Mouse (Mus musculus) heart, embryonic 14.5 days (tissue): ENCODE measurements around the gene Cdan1. TPM values are rescaled to one million over a fixed set of nuclear protein-coding genes. Genes with fewer than 3 reads are reported as not detected.

Experiments
- ATAC-seq: fragments of 200-750 bp; cut with Nextera tagmentation; 2 replicates; pipeline ENCODE4 v1.8.0; 2017; ENCODE audit warnings: low read depth, moderate TSS enrichment; ENCODE audit not compliant: insufficient number of reproducible peaks, insufficient read depth, low FRiP score
- H3K27ac ChIP-seq, 2 experiments: fragments of 200-500 bp in 1 of 2; fragments of 300-500 bp in 1 of 2; sonication (generic) in 1 of 2; replicated peaks in 1 of 2; 2 replicates each; pipeline ENCODE4 v1.5.1; 2012 to 2014; ENCODE audit warnings: low read depth in 2 of 2, low read length in 2 of 2, control low read depth in 1 of 2, mild to moderate bottlenecking in 1 of 2, mixed read lengths in 1 of 2; ENCODE audit not compliant: control insufficient read depth in 1 of 2, insufficient read depth in 1 of 2
- H3K27me3 ChIP-seq: fragments of 300-500 bp; sonication (generic); 2 replicates; pipeline ENCODE4 v1.6.1; 2014; ENCODE audit warnings: mild to moderate bottlenecking, low read length, control low read depth; ENCODE audit not compliant: control insufficient read depth, insufficient read depth
- H3K36me3 ChIP-seq: fragments of 300-500 bp; sonication (generic); 2 replicates; pipeline ENCODE4 v1.6.1; 2014; ENCODE audit warnings: mild to moderate bottlenecking, control low read depth, low read length, mixed read lengths; ENCODE audit not compliant: control insufficient read depth, insufficient read depth
- H3K4me1 ChIP-seq, 2 experiments: fragments of 200-500 bp in 1 of 2; fragments of 300-500 bp in 1 of 2; sonication (generic) in 1 of 2; 2 replicates each; pipeline ENCODE4 v1.6.1; 2012 to 2014; ENCODE audit warnings: low read length in 2 of 2, control low read depth in 1 of 2, mixed read lengths in 1 of 2; ENCODE audit not compliant: control insufficient read depth in 2 of 2, insufficient read depth in 2 of 2
- H3K4me2 ChIP-seq: fragments of 300-500 bp; sonication (generic); 2 replicates; pipeline ENCODE4 v1.6.1; 2014; ENCODE audit warnings: mild to moderate bottlenecking, low read length
- H3K4me3 ChIP-seq, 2 experiments: fragments of 200-500 bp in 1 of 2; fragments of 300-500 bp in 1 of 2; sonication (generic) in 1 of 2; 2 replicates each; pipeline ENCODE4 v1.5.1; 2012 to 2014; ENCODE audit warnings: low read length in 2 of 2, mild to moderate bottlenecking in 2 of 2, control low read depth in 1 of 2, low read depth in 1 of 2, moderate library complexity in 1 of 2; ENCODE audit not compliant: control insufficient read depth in 1 of 2, insufficient read depth in 1 of 2
- H3K9ac ChIP-seq: fragments of 300-500 bp; sonication (generic); 2 replicates; pipeline ENCODE4 v1.6.1; 2014; ENCODE audit warnings: mild to moderate bottlenecking, low read length
- H3K9me3 ChIP-seq: fragments of 300-500 bp; sonication (generic); 2 replicates; pipeline ENCODE4 v1.6.1; 2016; ENCODE audit warnings: low read length, control low read depth; ENCODE audit not compliant: control insufficient read depth
- WGBS: fragments of 180-500 bp; shearing (Covaris S2); extraction: QIAGEN DNeasy Blood & Tissue Kit; methylation state at CpG from one replicate; pipeline ENCODE4 v1.1.7; 2014; 5-methylcytosine and 5-hydroxymethylcytosine counted together
- polyA plus RNA-seq: library from polyadenylated mRNA; unstranded; fragments of >200 nt; fragmentation: Nextera tagmentation; extraction: Ambion mirVana; gene quantifications from 2 replicates; pipeline ENCODE4 v1.2.1, GENCODE M21; 2014

Cdan1 gene
- polyA plus RNA-seq, 1 experiment from 2014 or later: 7.9 TPM

- WGBS: 95% methylated on average over 1 of the region's 1 CpGs
- Histone ChIP-seq H3K4me1 (no peaks in the 10 kb centered on the region), H3K27ac (no peak overlapping the region), H3K4me3 (no peak overlapping the region), H3K4me2 (no peak overlapping the region), H3K9ac (no peak overlapping the region), H3K27me3 (no peaks in the 10 kb centered on the region), H3K9me3 (no peaks in the 10 kb centered on the region), H3K36me3 (peaks cover 65% of the 10 kb centered on the region)
- no peak for ATAC-seq
These were observed 13.5 kb upstream of the Cdan1 start for GRCm38 (mm10) chr2:120863389-120863788.

GRCm38 (mm10) chr2:120860699-120861098 lies 10.8 kb upstream of the Cdan1 start:
- H3K9ac ChIP-seq: no peak overlapping the region
- 83% methylated on average over 1 of the region's 1 CpGs for WGBS
- peaks cover 53% of the 10 kb centered on the region for H3K36me3 ChIP-seq
- no peak for ATAC-seq
- no peaks in the 10 kb centered on the region for H3K4me1 ChIP-seq
- H3K4me3 ChIP-seq: no peak overlapping the region
- H3K27ac ChIP-seq: no peak overlapping the region
- H3K27me3 ChIP-seq: no peaks in the 10 kb centered on the region
- H3K9me3 ChIP-seq: no peaks in the 10 kb centered on the region
- H3K4me2 ChIP-seq: no peak overlapping the region

- Histone ChIP-seq H3K9ac (no peak overlapping the region), H3K27ac (no peak overlapping the region), H3K4me2 (no peak overlapping the region), H3K36me3 (peaks cover 32% of the 10 kb centered on the region), H3K27me3 (no peaks in the 10 kb centered on the region), H3K9me3 (no peaks in the 10 kb centered on the region), H3K4me3 (no peak overlapping the region), H3K4me1 (no peaks in the 10 kb centered on the region)
- 88% methylated on average over 3 of the region's 3 CpGs for WGBS
- no peak for ATAC-seq
These were observed 8.2 kb upstream of the Cdan1 start for GRCm38 (mm10) chr2:120858131-120858530.

- H3K4me1 ChIP-seq: peaks cover 3 to 11% of the 10 kb centered on the region in 2 experiments; a peak in 2 of 4 replicates
These were observed 3.2 kb upstream of the Cdan1 start for GRCm38 (mm10) chr2:120853151-120853550.

GRCm38 (mm10) chr2:120852626-120853025 lies 2.7 kb upstream of the Cdan1 start:
- H3K36me3 ChIP-seq: no peaks in the 10 kb centered on the region
- no peaks in the 10 kb centered on the region for H3K9me3 ChIP-seq
- H3K4me2 ChIP-seq: no peak overlapping the region
- 29% methylated on average over 1 of the region's 1 CpGs for WGBS
- no peak overlapping the region for H3K9ac ChIP-seq
- no peak overlapping the region for H3K27ac ChIP-seq
- no peak overlapping the region for H3K4me3 ChIP-seq
- ATAC-seq: no peak
- peaks cover 3 to 13% of the 10 kb centered on the region in 2 experiments; a peak in 2 of 4 replicates for H3K4me1 ChIP-seq
- no peaks in the 10 kb centered on the region for H3K27me3 ChIP-seq

More at GRCm38 (mm10) chr2:120853151-120853550, 3.2 kb upstream of the Cdan1 start:
- WGBS: 65% methylated on average over 3 of the region's 3 CpGs
- Histone ChIP-seq H3K36me3 (no peaks in the 10 kb centered on the region), H3K9me3 (no peaks in the 10 kb centered on the region), H3K4me3 (no peak overlapping the region), H3K9ac (no peak overlapping the region), H3K27me3 (no peaks in the 10 kb centered on the region), H3K4me2 (no peak overlapping the region), H3K27ac (no peak overlapping the region)
- ATAC-seq: no peak

- Histone ChIP-seq H3K9ac (peak within 1 kb of the TSS; percentile 88), H3K27ac (peak within 1 kb of the TSS; percentile 28 to 64), H3K4me1 (peaks cover 3 to 13% of the 10 kb centered on the region in 2 experiments; a peak in 2 of 4 replicates), H3K9me3 (no peaks in the 10 kb centered on the region), H3K27me3 (no peaks in the 10 kb centered on the region), H3K4me3 (peak within 1 kb of the TSS; percentile 81 to 87), H3K4me2 (peak within 1 kb of the TSS; percentile 79), H3K36me3 (no peaks in the 10 kb centered on the region)
- ATAC-seq: peak; percentile 100
- 1% methylated on average over 39 of the region's 39 CpGs for WGBS
These were observed 625 bp upstream of the Cdan1 start, which contains the start of gene Ttbk2 for GRCm38 (mm10) chr2:120850424-120851082. Gene Ttbk2 (minus strand): TSS chr2:120850604.

GRCm38 (mm10) chr2:120845280-120845679 lies 4.6 kb downstream of the Cdan1 start:
- Histone ChIP-seq H3K4me2 (no peak overlapping the region), H3K27me3 (no peaks in the 10 kb centered on the region), H3K4me3 (no peak overlapping the region), H3K9ac (no peak overlapping the region), H3K4me1 (peaks cover 0 to 18% of the 10 kb centered on the region in 2 experiments; a peak in 2 of 4 replicates), H3K9me3 (no peaks in the 10 kb centered on the region), H3K27ac (no peak overlapping the region), H3K36me3 (no peaks in the 10 kb centered on the region)
- WGBS: 90% methylated on average over 1 of the region's 1 CpGs
- ATAC-seq: no peak

GRCm38 (mm10) chr2:120843990-120844389 lies 5.9 kb downstream of the Cdan1 start:
- H3K4me2 ChIP-seq: no peak overlapping the region
- no peak for ATAC-seq
- WGBS: 43% methylated on average over 4 of the region's 4 CpGs
- no peaks in the 10 kb centered on the region for H3K27me3 ChIP-seq
- H3K4me3 ChIP-seq: no peak overlapping the region
- H3K4me1 ChIP-seq: peaks cover 0 to 16% of the 10 kb centered on the region in 2 experiments; a peak in 2 of 4 replicates
- no peaks in the 10 kb centered on the region for H3K36me3 ChIP-seq
- no peak overlapping the region for H3K27ac ChIP-seq
- H3K9me3 ChIP-seq: no peaks in the 10 kb centered on the region
- H3K9ac ChIP-seq: no peak overlapping the region
